16 mouse cellular contexts compared by ENCODE assay signal in the genomic region with DNA sequence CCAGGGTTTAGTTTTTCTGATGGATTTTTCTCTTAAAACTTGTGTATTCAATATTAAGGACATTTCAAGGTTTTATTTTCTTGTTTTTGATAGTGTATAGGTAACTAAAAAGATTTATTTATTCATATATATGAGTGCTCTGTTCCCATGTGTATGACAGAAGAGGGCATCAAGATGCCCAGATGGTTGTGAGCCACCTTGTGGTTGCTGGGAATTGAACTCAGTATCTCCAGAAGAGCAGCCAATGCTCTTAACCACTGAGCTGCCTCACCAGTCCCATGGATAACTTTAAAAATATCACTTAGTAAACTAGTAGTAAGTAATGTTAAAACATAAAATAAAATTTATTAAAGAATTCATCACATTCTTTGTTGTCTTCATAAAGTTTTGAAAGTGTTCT. TPM values are rescaled to one million over a fixed set of nuclear protein-coding genes. Genes with fewer than 3 reads are reported as not detected.
A peak's percentile ranks its signal among the peaks of the same experiment; 100 is the strongest.
DNase-seq lines count a peak whose midpoint lies in the region; ATAC-seq and TF ChIP-seq lines count a peak whose summit lies in the region.
"Had no signal": no experiment of that assay in that cellular context is flagged by ENCODE, and none has a peak within 500 bp of the region (broad histone marks: within the 10 kb centered on the region; RNA-seq: fewer than 3 reads in every experiment).

No protein-coding gene starts in this region.

- peak; percentile 56 for TF ChIP-seq CTCF in heart, adult 2 months (IDR thresholded peaks at IDR 0.05)
- peak; percentile 38 for TF ChIP-seq CTCF in liver, postnatal 0 days (IDR thresholded peaks at IDR 0.05; ENCODE audit: low read depth)
- TF ChIP-seq CTCF in Patski (IDR thresholded peaks at IDR 0.05) = peak; percentile 14

- in situ Hi-C loops in Patski (cut with MboI; ENCODE audit: low pct_unique_long_range_greater_than_20kb) = no loop called here

- H3K79me2 ChIP-seq in heart, adult 2 months (replicated peaks; ENCODE audit: control insufficient read depth, insufficient read depth, low read length) = no peaks in the 10 kb centered on the region; the same call in 1 of the 2 replicates

- no peak for ATAC-seq in liver, postnatal 0 days
- ATAC-seq in liver, embryonic 11.5 days (replicated peaks; ENCODE audit: low FRiP score) = no peak
- no peak for ATAC-seq in Patski

- DNase-seq in heart, adult 2 months = no peak
- DNase-seq in heart, adult 9 months (ENCODE audit: low spot score in 2 of 2) = no peak
- no peak for DNase-seq in liver, postnatal 0 days
- no peak for DNase-seq in liver, embryonic 11.5 days (ENCODE audit: low spot score)
- peak; percentile 29 for DNase-seq in 416B (ENCODE audit: low read depth)
- DNase-seq in Patski (ENCODE audit: low read depth, low spot score) = no peak
- no peak for DNase-seq in ovary, adult 18-20 months (ENCODE audit: low spot score)
- DNase-seq: cerebellum, adult 11 months; heart, adult 18-20 months; heart, postnatal 14 days; right cerebral cortex, postnatal 14 days had no signal

- H3K9ac ChIP-seq in heart, adult 2 months (ENCODE audit: low read depth, low read length) = no peak overlapping the region
- no peak overlapping the region for H3K9ac ChIP-seq in liver, postnatal 0 days (replicated peaks)
- no peak overlapping the region for H3K9ac ChIP-seq in liver, embryonic 11.5 days (ENCODE audit: low read depth, low read length)
- H3K9ac ChIP-seq: forebrain, embryonic 12.5 days; hindbrain, embryonic 15.5 days; kidney, embryonic 15.5 days; lung, embryonic 15.5 days had no signal

- POLR2A ChIA-PET in Patski (lab: Charles Lee) = interaction anchor here (1.2 kb wide), 1 partner anchor 15 kb away, joined by 3 read pairs; no protein-coding TSS in a partner anchor

- no peaks in the 10 kb centered on the region for H3K27me3 ChIP-seq in heart, adult 2 months (ENCODE audit: control insufficient read depth, insufficient read depth, low read length)
- H3K27me3 ChIP-seq in liver, postnatal 0 days (ENCODE audit: insufficient read depth, low read length) = no peaks in the 10 kb centered on the region
- no peaks in the 10 kb centered on the region for H3K27me3 ChIP-seq in liver, embryonic 11.5 days (replicated peaks; ENCODE audit: control insufficient read depth, insufficient read depth, low read length)
- H3K27me3 ChIP-seq in Patski = no peaks in the 10 kb centered on the region
- H3K27me3 ChIP-seq: forebrain, embryonic 12.5 days; hindbrain, embryonic 15.5 days; kidney, embryonic 15.5 days; lung, embryonic 15.5 days; megakaryocyte, embryonic 14.5 days had no signal

- H3K27ac ChIP-seq in heart, adult 2 months = no peak overlapping the region
- H3K27ac ChIP-seq in liver, postnatal 0 days (ENCODE audit: low read depth) = no peak overlapping the region
- no peak overlapping the region for H3K27ac ChIP-seq in liver, embryonic 11.5 days (ENCODE audit: low read depth, low read length)
- H3K27ac ChIP-seq: forebrain, embryonic 12.5 days; hindbrain, embryonic 15.5 days; kidney, embryonic 15.5 days; lung, embryonic 15.5 days had no signal

- peaks cover 1% of the 10 kb centered on the region; the same call in 1 of the 2 replicates for H3K4me1 ChIP-seq in heart, adult 2 months (ENCODE audit: control insufficient read depth, insufficient read depth, low read length)
- no peaks in the 10 kb centered on the region for H3K4me1 ChIP-seq in liver, postnatal 0 days (ENCODE audit: insufficient read depth)
- no peaks in the 10 kb centered on the region for H3K4me1 ChIP-seq in liver, embryonic 11.5 days (replicated peaks; ENCODE audit: control insufficient read depth, insufficient read depth, low read length)
- H3K4me1 ChIP-seq: forebrain, embryonic 12.5 days; hindbrain, embryonic 15.5 days; kidney, embryonic 15.5 days had no signal

- TF ChIP-seq EP300 in heart, adult 2 months (IDR thresholded peaks at IDR 0.05; ENCODE audit: insufficient read depth, low read depth, low read length) = no peak
- no peak for TF ChIP-seq EP300 in liver, postnatal 0 days (IDR thresholded peaks at IDR 0.05; ENCODE audit: low read depth)

- H3K4me2 ChIP-seq in liver, postnatal 0 days (ENCODE audit: low read depth, low read length) = no peak overlapping the region
- H3K4me2 ChIP-seq in liver, embryonic 11.5 days = no peak overlapping the region
- H3K4me2 ChIP-seq: forebrain, embryonic 12.5 days; hindbrain, embryonic 15.5 days; kidney, embryonic 15.5 days; lung, embryonic 15.5 days had no signal

- H3K4me3 ChIP-seq in heart, adult 2 months = no peak overlapping the region
- H3K4me3 ChIP-seq in liver, postnatal 0 days (ENCODE audit: low read depth, low read length) = no peak overlapping the region
- no peak overlapping the region for H3K4me3 ChIP-seq in liver, embryonic 11.5 days (ENCODE audit: low read depth, low read length)
- H3K4me3 ChIP-seq: forebrain, embryonic 12.5 days; hindbrain, embryonic 15.5 days; kidney, embryonic 15.5 days; lung, embryonic 15.5 days; megakaryocyte, embryonic 14.5 days had no signal

- H3K36me3 ChIP-seq in heart, adult 2 months (ENCODE audit: control insufficient read depth, insufficient read depth, low read length) = peaks cover 6% of the 10 kb centered on the region
- peaks cover 64% of the 10 kb centered on the region for H3K36me3 ChIP-seq in liver, postnatal 0 days (replicated peaks; ENCODE audit: insufficient read depth, low read length)
- peaks cover 36% of the 10 kb centered on the region for H3K36me3 ChIP-seq in liver, embryonic 11.5 days (ENCODE audit: control insufficient read depth, insufficient read depth, low read length)

- no peaks in the 10 kb centered on the region for H3K9me3 ChIP-seq in liver, postnatal 0 days (ENCODE audit: low read length)
- no peaks in the 10 kb centered on the region for H3K9me3 ChIP-seq in liver, embryonic 11.5 days (ENCODE audit: control insufficient read depth, low read length)
- H3K9me3 ChIP-seq: forebrain, embryonic 12.5 days; hindbrain, embryonic 15.5 days; kidney, embryonic 15.5 days; lung, embryonic 15.5 days; megakaryocyte, embryonic 14.5 days had no signal

- TF ChIP-seq POLR2A in heart, adult 2 months (IDR thresholded peaks at IDR 0.05; ENCODE audit: insufficient read depth, low read depth, low read length) = no peak

- intact Hi-C loops in heart, adult 2 months (cut with DNase I) = no loop called here

- CTCF ChIA-PET in Patski (lab: Charles Lee) = interaction anchor here (1.5 kb wide), 1 partner anchor 67 kb away, joined by 4 read pairs; no protein-coding TSS in a partner anchor

RNA-seq across cellular contexts. Expression of gene Hnrnpr, which starts 17.4 kb away (rescaled TPM):
- 10 to 100 TPM; 43.9 to 44.8 TPM for total RNA-seq in heart, adult 2 months (2021)
- 10.7 and 18.3 TPM in 2 replicates for polyA plus RNA-seq in heart, adult 2 months (2012; rRNA removed)
- polyA plus RNA-seq in liver, postnatal 0 days (2015; fragmentation: Nextera tagmentation; extraction: Ambion mirVana) = 36.6 and 39.1 TPM in 2 replicates
- polyA plus RNA-seq in liver, embryonic 11.5 days (2014; fragmentation: Nextera tagmentation; extraction: Ambion mirVana) = 99.3 and 101 TPM in 2 replicates
- 70.2 TPM for polyA plus RNA-seq in Patski (2021)

RNA-seq across cellular contexts. Expression of gene Zfp46, which starts 43.6 kb away (rescaled TPM):
- 10 to 100 TPM; 33.7 to 39.6 TPM for total RNA-seq in heart, adult 2 months (2021)
- polyA plus RNA-seq in heart, adult 2 months (2012; rRNA removed) = 32.1 and 49.6 TPM in 2 replicates
- 1.6 and 1.9 TPM in 2 replicates for polyA plus RNA-seq in liver, postnatal 0 days (2015; fragmentation: Nextera tagmentation; extraction: Ambion mirVana)
- polyA plus RNA-seq in liver, embryonic 11.5 days (2014; fragmentation: Nextera tagmentation; extraction: Ambion mirVana) = 10.5 and 11.9 TPM in 2 replicates
- polyA plus RNA-seq in Patski (2021) = 13.0 TPM
